Mouse (Mus musculus) stomach, postnatal 0 days (tissue): ENCODE measurements around the gene Dnaaf3.

Experiments
- CTCF ChIP-seq: IDR thresholded peaks from 2 replicates; pipeline ENCODE4 v1.5.1; 2016; ENCODE audit warnings: antibody characterized with exemption, low read depth, mild to moderate bottlenecking, moderate library complexity
- EP300 ChIP-seq: optimal IDR thresholded peaks from 2 replicates; pipeline ENCODE3; 2016; ENCODE audit warnings: antibody characterized with exemption

- TF ChIP-seq CTCF, result no peak
- no peak for TF ChIP-seq EP300
Observed at GRCm38 (mm10) chr7:4557167-4557560, 24.9 kb upstream of the Dnaaf3 start.
